Mouse (Mus musculus): ENCODE data around the gene S100a11. TPM values are rescaled to one million over a fixed set of nuclear protein-coding genes. Genes with fewer than 3 reads are reported as not detected.
A peak's percentile ranks its signal among the peaks of the same experiment; 100 is the strongest.

Gene S100a11
- polyA plus RNA-seq, 1 experiment from 2014 or later: 229 TPM

GRCm38 (mm10) chr3:93506881-93507325, 13.4 kb upstream of the S100a11 start:
- 71% methylated on average over 5 of the region's 5 CpGs for WGBS
- Histone ChIP-seq H3K4me1 (0 out of 2 replicates have a peak, but pooled peaks cover 6% of the 10 kb centered on the region), H3K27ac (no peak overlapping the region), H3K4me3 (no peak overlapping the region), H3K27me3 (ENCODE audit: poor library complexity, severe bottlenecking) (no peaks in the 10 kb centered on the region), H3K9me3 (peaks cover 3% of the 10 kb centered on the region; the same call in 1 of the 2 replicates), H3K36me3 (replicated peaks) (no peaks in the 10 kb centered on the region)
- DNase-seq (ENCODE audit: extremely low spot score, low spot score): no peak

GRCm38 (mm10) chr3:93509301-93509700, 11.0 kb upstream of the S100a11 start:
- DNase-seq (ENCODE audit: extremely low spot score, low spot score): no peak
- H3K27ac ChIP-seq: no peak overlapping the region
- H3K4me3 ChIP-seq: no peak overlapping the region
- no peaks in the 10 kb centered on the region for H3K27me3 ChIP-seq (ENCODE audit: poor library complexity, severe bottlenecking)
- H3K36me3 ChIP-seq (replicated peaks): no peaks in the 10 kb centered on the region
- WGBS: 80% methylated on average over 1 of the region's 1 CpGs
- H3K9me3 ChIP-seq: no peaks in the 10 kb centered on the region
- H3K4me1 ChIP-seq: 0 out of 2 replicates have a peak, but pooled peaks cover 6% of the 10 kb centered on the region

GRCm38 (mm10) chr3:93511036-93511435, 9.3 kb upstream of the S100a11 start:
- 0 out of 2 replicates have a peak, but pooled peaks cover 5% of the 10 kb centered on the region for H3K4me1 ChIP-seq
- DNase-seq (ENCODE audit: extremely low spot score, low spot score): no peak
- H3K27me3 ChIP-seq (ENCODE audit: poor library complexity, severe bottlenecking): no peaks in the 10 kb centered on the region
- H3K4me3 ChIP-seq: no peak overlapping the region
- H3K27ac ChIP-seq: no peak overlapping the region
- no peaks in the 10 kb centered on the region for H3K9me3 ChIP-seq
- H3K36me3 ChIP-seq (replicated peaks): no peaks in the 10 kb centered on the region
- WGBS: 88% methylated on average over 1 of the region's 1 CpGs

GRCm38 (mm10) chr3:93511801-93512200, 8.5 kb upstream of the S100a11 start:
- Histone ChIP-seq H3K36me3 (replicated peaks) (no peaks in the 10 kb centered on the region), H3K4me3 (no peak overlapping the region), H3K9me3 (no peaks in the 10 kb centered on the region), H3K27ac (no peak overlapping the region), H3K27me3 (ENCODE audit: poor library complexity, severe bottlenecking) (no peaks in the 10 kb centered on the region), H3K4me1 (no peaks in the 10 kb centered on the region)
- DNase-seq (ENCODE audit: extremely low spot score, low spot score): no peak
- WGBS: 93% methylated on average over 1 of the region's 1 CpGs

GRCm38 (mm10) chr3:93512386-93513101, 7.7 kb upstream of the S100a11 start:
- no peak for DNase-seq (ENCODE audit: extremely low spot score, low spot score)
- Histone ChIP-seq H3K4me1 (no peaks in the 10 kb centered on the region), H3K27me3 (ENCODE audit: poor library complexity, severe bottlenecking) (no peaks in the 10 kb centered on the region), H3K9me3 (no peaks in the 10 kb centered on the region), H3K4me3 (no peak overlapping the region), H3K27ac (no peak overlapping the region), H3K36me3 (replicated peaks) (no peaks in the 10 kb centered on the region)
- WGBS: 83% methylated on average over 7 of the region's 7 CpGs

GRCm38 (mm10) chr3:93514628-93515027, 5.7 kb upstream of the S100a11 start:
- Histone ChIP-seq H3K4me1 (no peaks in the 10 kb centered on the region), H3K27ac (no peak overlapping the region), H3K27me3 (ENCODE audit: poor library complexity, severe bottlenecking) (0 out of 2 replicates have a peak, but pooled peaks cover 3% of the 10 kb centered on the region), H3K9me3 (no peaks in the 10 kb centered on the region), H3K36me3 (replicated peaks) (no peaks in the 10 kb centered on the region), H3K4me3 (no peak overlapping the region)
- DNase-seq (ENCODE audit: extremely low spot score, low spot score): no peak
- WGBS: 96% methylated on average over 3 of the region's 3 CpGs

- DNase-seq (ENCODE audit: extremely low spot score, low spot score): no peak
- Histone ChIP-seq H3K27me3 (ENCODE audit: poor library complexity, severe bottlenecking) (peaks cover 14% of the 10 kb centered on the region), H3K4me1 (peaks cover 5% of the 10 kb centered on the region), H3K36me3 (replicated peaks) (no peaks in the 10 kb centered on the region), H3K4me3 (no peak overlapping the region), H3K9me3 (no peaks in the 10 kb centered on the region), H3K27ac (no peak overlapping the region)
- 94% methylated on average over 2 of the region's 2 CpGs for WGBS
Measured at GRCm38 (mm10) chr3:93517343-93517742, 2.9 kb upstream of the S100a11 start.

- H3K4me1 ChIP-seq: peaks cover 5% of the 10 kb centered on the region
- 55% methylated on average over 5 of the region's 5 CpGs for WGBS
- DNase-seq (ENCODE audit: extremely low spot score, low spot score): no peak
- peak overlapping the region; percentile 83; the same call in 1 of the 2 replicates for H3K27ac ChIP-seq
- peak overlapping the region; percentile 65 for H3K4me3 ChIP-seq
- no peaks in the 10 kb centered on the region for H3K36me3 ChIP-seq (replicated peaks)
- H3K27me3 ChIP-seq (ENCODE audit: poor library complexity, severe bottlenecking): peaks cover 14% of the 10 kb centered on the region
- no peaks in the 10 kb centered on the region for H3K9me3 ChIP-seq
Measured at GRCm38 (mm10) chr3:93519856-93520329, 395 bp upstream of the S100a11 start.

- Histone ChIP-seq H3K4me1 (peaks cover 5% of the 10 kb centered on the region), H3K4me3 (peak overlapping the region; percentile 65; the same call in 1 of the 2 replicates), H3K27me3 (ENCODE audit: poor library complexity, severe bottlenecking) (peaks cover 14% of the 10 kb centered on the region), H3K36me3 (replicated peaks) (no peaks in the 10 kb centered on the region), H3K27ac (no peak overlapping the region), H3K9me3 (no peaks in the 10 kb centered on the region)
- DNase-seq (ENCODE audit: extremely low spot score, low spot score): no peak
- WGBS: 86% methylated on average over 8 of the region's 8 CpGs
Measured at GRCm38 (mm10) chr3:93521462-93522057, 1.3 kb downstream of the S100a11 start.

- Histone ChIP-seq H3K27me3 (ENCODE audit: poor library complexity, severe bottlenecking) (peaks cover 14% of the 10 kb centered on the region), H3K4me3 (no peak overlapping the region), H3K4me1 (peaks cover 5% of the 10 kb centered on the region), H3K36me3 (replicated peaks) (no peaks in the 10 kb centered on the region), H3K27ac (no peak overlapping the region), H3K9me3 (no peaks in the 10 kb centered on the region)
- 45% methylated on average over 7 of the region's 7 CpGs for WGBS
- DNase-seq (ENCODE audit: extremely low spot score, low spot score): peak; percentile 53
Measured at GRCm38 (mm10) chr3:93522611-93523010, 2.3 kb downstream of the S100a11 start.

GRCm38 (mm10) chr3:93527300-93527699, 7.0 kb downstream of the S100a11 start:
- DNase-seq (ENCODE audit: extremely low spot score, low spot score): no peak
- no peaks in the 10 kb centered on the region for H3K36me3 ChIP-seq (replicated peaks)
- no peaks in the 10 kb centered on the region for H3K9me3 ChIP-seq
- H3K27me3 ChIP-seq (ENCODE audit: poor library complexity, severe bottlenecking): no peaks in the 10 kb centered on the region
- 85% methylated on average over 3 of the region's 3 CpGs for WGBS
- no peak overlapping the region for H3K4me3 ChIP-seq
- H3K4me1 ChIP-seq: no peaks in the 10 kb centered on the region
- no peak overlapping the region for H3K27ac ChIP-seq

GRCm38 (mm10) chr3:93528807-93529206, 8.5 kb downstream of the S100a11 start:
- WGBS: 84% methylated on average over 5 of the region's 5 CpGs
- no peak overlapping the region for H3K4me3 ChIP-seq
- H3K9me3 ChIP-seq: peaks cover 7% of the 10 kb centered on the region; the same call in 1 of the 2 replicates
- H3K27ac ChIP-seq: no peak overlapping the region
- no peaks in the 10 kb centered on the region for H3K4me1 ChIP-seq
- H3K27me3 ChIP-seq (ENCODE audit: poor library complexity, severe bottlenecking): no peaks in the 10 kb centered on the region
- no peaks in the 10 kb centered on the region for H3K36me3 ChIP-seq (replicated peaks)
- no peak for DNase-seq (ENCODE audit: extremely low spot score, low spot score)

- Histone ChIP-seq H3K4me3 (no peak overlapping the region), H3K4me1 (no peaks in the 10 kb centered on the region), H3K27me3 (ENCODE audit: poor library complexity, severe bottlenecking) (no peaks in the 10 kb centered on the region), H3K27ac (no peak overlapping the region), H3K9me3 (peaks cover 7% of the 10 kb centered on the region; the same call in 1 of the 2 replicates), H3K36me3 (replicated peaks) (no peaks in the 10 kb centered on the region)
- WGBS: 74% methylated on average over 2 of the region's 2 CpGs
- no peak for DNase-seq (ENCODE audit: extremely low spot score, low spot score)
Measured at GRCm38 (mm10) chr3:93537068-93537576, 16.8 kb downstream of the S100a11 start.

Measured in forebrain, embryonic 10.5 days (tissue).